Mouse (Mus musculus) adrenal gland, postnatal 4 days (tissue): ENCODE measurements around the gene Svep1. TPM values are rescaled to one million over a fixed set of nuclear protein-coding genes. Genes with fewer than 3 reads are reported as not detected.

Source experiments
- DNase-seq, 2 experiments: peaks; one replicate each; pipeline ENCODE4 v3.0.0; 2021 to 2022; ENCODE audit warnings: low spot score in 2 of 2, mixed read lengths in 2 of 2
- total RNA-seq, 2 experiments: library from RNA; stranded (reverse); gene quantifications; 2 replicates each; pipeline ENCODE4 v1.2.3; 2021

Gene Svep1
- total RNA-seq, 2 experiments from 2014 or later, result 12.8 to 14.5 TPM

- no peak for DNase-seq
Measured at GRCm38 (mm10) chr4:58173401-58173800, 33.3 kb downstream of the Svep1 start.

DNA sequence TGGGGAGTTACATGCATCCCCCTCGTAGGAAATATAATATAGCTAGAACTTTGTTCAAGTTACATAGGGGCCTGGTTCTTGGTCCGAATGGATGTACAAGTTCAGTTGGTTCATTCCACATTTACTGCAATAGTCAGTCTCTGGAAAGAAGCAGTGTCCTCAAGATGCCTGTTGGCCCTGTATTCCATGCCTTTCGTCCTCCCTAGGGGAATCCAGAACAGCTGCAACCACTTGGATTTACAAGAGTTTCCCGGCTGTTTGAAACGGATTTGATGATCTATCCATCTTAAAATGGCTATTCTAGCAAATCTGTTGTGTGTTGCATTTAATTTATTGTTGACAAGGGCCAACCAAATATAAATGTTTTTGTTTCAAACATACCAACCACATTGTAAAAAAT, 36.2 kb downstream of the Svep1 start:
- DNase-seq, result no peak

GRCm38 (mm10) chr4:58169918-58170317, 36.7 kb downstream of the Svep1 start:
- DNase-seq, result no peak

DNA sequence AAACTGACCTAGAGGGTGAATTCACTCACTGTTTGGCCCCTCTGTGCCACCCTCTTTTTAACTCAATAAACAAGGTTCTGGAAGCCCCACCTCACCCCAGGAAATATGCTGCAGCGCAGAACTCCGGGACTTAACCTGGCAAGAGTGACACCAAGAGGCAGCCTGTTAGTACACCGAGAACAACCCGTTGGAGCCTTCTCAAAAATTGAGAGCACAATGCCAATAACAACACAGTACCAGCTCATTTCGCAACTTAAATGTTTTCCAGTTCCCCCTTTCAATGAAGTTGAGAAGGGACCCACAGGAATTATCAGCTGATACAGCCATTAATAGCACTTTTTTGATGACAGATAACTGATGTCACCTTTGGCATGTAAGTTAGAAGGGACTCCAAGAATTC, 38.3 kb downstream of the Svep1 start:
- no peak for DNase-seq

- DNase-seq, result no peak
Measured at GRCm38 (mm10) chr4:58165711-58166110, 40.9 kb downstream of the Svep1 start.

GRCm38 (mm10) chr4:58161901-58162300, 44.8 kb downstream of the Svep1 start:
- DNase-seq, result no peak

- no peak for DNase-seq
Measured at GRCm38 (mm10) chr4:58159564-58159963, 47.1 kb downstream of the Svep1 start.

DNA sequence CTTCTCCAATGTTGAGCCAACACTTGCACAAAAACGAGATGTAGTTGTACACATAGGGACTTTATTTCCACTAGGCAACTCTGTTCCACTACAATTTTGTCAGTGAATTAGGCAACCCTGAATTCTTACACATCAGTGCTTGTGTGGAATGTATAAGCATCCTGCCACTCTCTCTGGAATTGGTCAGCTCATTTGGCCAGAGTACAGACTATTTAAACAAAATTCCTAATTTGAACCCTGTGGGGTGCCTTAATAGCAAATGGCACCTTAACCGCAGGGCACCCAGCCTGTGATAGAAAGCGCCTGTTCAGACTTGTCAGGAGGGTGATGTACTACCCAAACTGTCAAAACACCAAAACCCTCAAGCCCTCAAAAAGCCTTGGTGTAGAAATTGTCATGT, 56.4 kb downstream of the Svep1 start:
- DNase-seq, result no peak

- DNase-seq, result no peak
Measured at GRCm38 (mm10) chr4:58149186-58149585, 57.5 kb downstream of the Svep1 start.

DNA sequence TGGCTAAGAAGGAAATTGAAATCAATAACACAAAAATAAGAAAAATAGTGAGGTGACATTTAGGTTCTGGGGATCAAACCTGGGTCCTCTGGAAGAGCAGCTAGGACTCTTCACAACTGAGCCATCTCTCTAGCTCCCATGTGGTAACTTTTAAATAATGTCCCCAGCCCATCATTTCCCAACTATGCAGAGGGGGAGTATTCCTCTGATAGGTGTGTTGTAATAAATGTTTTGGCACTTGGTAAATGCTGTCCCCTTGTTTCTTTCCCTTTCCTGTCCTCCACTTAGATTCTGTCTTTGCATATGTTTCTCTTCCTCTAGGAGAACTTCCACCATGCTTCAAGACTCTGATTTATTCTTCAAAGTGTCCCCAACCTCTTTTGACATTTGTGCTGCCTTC, 58.1 kb downstream of the Svep1 start:
- no peak for DNase-seq

DNA sequence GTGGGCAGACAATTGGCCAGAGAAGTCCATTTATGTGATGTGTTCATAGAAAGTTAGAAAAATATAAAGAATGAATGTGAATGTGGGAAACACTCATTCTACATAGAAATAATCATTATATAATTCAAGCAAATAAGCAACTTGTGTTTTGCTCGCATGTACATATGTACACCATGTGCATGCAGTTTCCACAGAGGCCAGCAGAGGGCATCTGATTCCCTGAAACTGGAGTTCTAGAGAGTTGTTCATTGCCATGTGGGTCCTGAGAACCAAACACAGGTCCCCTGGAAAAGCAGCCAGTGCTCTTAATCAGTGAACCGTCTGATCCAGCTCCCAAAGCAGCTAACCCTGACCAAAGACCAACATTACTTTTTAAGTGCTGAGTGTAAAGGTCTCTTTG, 60.0 kb downstream of the Svep1 start:
- DNase-seq, result no peak

DNA sequence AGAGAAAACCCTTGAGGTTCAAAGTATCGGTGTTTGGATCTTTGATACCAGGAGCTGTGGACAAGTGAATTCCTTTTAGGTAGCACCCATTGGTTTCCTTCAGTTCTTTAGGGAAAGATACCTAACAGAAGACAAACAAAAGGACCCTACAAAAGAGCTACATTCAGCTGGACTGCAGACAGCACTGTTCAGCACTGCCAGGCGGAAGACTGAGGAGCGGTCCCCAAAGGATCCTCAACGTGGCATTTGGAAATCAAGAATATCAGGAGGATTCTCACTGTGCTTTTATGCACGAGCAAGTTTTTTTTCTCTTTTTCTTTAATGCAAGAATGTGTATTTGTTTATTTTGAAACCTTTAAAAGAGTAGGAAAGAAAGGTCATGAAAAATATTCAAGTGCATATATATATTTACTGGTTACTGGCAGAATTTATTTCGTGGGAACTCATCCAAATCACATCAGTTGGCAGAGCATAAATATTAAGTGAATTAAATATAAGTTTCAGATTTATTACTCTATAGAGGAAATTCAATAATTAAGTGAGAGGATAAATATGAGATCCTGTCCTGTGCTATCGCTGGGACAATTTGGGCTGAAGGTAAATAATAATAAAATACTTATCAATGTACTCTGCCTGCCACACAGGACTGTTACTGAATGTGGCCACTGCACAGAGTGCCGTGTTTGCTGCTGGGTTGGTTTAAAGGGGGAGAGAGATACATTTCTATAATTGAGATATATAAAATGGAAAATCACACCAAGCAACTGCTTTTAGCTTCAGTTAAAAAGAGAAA, 66.7 kb downstream of the Svep1 start:
- DNase-seq, result no peak

DNA sequence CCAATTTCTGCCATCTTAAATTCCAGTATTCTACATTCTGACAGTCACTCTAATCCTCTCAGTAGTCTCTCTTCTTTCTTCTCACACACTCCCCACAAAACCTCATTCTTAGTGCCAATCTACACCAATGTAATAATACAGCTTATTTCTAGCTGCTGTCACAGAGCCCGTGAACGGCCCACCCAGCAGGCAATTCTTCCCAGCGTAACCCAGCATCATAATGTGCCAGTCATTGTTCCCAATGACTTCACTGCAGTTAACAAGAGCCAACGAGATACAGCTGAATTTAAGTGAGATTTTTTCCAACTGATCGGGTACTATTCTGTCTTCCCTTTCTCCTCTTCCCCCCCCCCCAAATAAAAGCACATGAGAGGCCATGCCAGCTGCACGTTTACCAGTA, 67.4 kb downstream of the Svep1 start:
- DNase-seq, result no peak

DNA sequence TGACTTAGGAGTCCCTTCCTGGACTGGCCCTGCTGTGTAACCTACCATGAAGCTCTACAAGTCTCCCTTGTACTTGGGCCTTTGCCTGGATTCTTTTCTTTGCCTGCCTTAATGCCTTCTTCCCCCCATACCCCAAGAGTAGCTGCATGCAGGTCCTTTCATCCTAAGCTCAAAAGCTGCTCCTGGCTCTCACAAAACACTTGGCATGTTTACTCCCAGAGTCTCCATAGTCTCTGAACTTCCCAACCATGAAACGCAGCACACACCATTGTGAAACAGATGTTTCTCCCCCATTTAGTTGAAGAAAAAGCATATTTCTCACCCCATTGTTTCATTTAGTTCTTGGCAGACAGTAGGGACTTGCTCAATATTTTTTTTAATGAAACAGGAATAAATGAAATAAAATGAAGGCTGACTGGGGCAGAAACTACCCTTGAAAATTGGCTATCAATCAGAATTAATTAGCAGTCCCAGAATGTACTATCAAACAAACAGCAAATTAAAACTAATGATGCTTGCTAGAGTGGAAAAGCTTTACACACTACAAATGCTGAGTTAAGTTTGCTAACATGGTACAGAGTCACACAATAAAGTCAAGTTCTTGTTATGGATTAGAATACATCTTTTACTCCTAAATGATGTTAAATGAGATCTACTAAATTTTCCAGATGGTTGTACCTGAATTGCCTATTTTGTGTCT, 72.9 kb downstream of the Svep1 start:
- no peak for DNase-seq

- DNase-seq, result no peak
Measured at GRCm38 (mm10) chr4:58129844-58130243, 76.8 kb downstream of the Svep1 start.

DNA sequence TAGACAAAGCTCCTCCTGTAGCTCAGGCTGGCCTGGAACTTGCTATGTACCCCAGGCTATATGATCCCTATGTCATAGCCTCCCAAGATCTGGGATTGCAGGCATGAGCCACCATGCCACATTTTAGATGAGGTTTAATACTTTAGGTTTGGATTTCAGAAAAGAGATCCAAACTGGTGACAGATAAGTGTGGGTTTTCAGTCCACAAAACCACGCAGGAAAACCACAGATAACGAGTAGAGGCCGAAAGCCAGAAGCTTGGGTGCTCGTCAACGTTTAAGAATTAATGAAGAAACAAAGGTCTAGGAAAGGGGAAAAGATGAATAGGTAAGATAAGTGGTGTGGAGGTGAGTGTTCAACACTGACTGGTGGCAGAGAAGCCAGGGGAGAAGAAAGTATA, 79.6 kb downstream of the Svep1 start:
- DNase-seq, result no peak

- DNase-seq, result no peak
Measured at GRCm38 (mm10) chr4:58115452-58115851, 91.2 kb downstream of the Svep1 start.

- no peak for DNase-seq
Measured at GRCm38 (mm10) chr4:58111008-58111407, 95.7 kb downstream of the Svep1 start.

- no peak for DNase-seq
Measured at GRCm38 (mm10) chr4:58109793-58110192, 96.9 kb downstream of the Svep1 start.

DNA sequence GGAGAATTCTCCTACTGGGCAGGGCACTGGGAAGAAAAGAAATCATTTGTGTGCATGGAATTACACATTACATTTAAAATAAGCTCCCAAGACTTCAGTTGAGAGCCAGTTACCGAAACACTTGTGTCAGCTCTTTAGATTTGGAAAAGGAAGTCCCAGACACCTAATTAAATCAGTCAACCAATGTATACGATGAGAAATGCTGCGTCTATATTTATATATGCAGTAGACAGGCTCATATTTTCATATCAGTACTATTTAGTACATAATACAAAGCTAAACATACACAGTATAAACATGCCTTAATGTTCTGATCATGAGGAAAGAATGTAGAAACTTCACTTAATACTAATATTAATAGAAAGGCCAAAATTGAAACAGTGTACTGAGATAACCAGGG, 98.3 kb downstream of the Svep1 start:
- no peak for DNase-seq

DNA sequence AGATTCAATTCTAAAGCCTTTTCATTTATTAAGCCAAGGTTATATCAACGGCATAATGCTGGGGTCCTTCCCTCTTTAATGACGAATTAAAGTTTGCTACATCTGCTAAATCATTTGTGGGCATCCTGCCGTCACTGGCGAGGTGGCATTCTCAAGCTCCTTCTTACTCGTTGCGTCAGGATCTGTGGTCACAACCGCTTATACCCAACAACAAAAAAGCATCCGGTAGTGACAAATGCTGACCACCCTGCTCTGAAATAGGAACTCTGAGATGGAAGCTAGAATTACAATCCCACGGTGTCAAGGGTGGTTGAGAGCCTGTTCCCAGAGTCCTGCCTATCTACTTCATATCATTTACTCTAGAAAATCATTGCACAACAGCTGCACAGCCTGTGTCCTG, 108.9 kb downstream of the Svep1 start:
- DNase-seq, result no peak

DNA sequence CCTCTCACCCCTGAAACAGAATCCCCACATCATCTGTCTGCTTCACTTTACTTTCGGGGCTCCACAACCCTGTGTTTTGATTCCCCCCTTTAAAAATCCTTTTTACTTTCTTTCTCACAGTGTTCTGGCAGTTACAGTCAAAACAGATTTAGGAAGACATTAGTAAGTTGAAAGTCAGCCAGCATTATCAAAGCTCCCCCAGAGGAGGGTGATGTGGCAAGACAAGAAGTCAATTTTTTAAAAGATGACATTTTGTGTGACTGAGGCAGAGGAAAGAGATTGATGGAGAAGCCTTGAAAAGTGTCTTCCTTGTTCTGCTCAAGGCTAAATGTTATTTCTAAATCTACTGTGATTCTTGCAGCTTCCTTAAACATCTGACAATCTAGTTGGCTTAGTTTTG, 119.9 kb downstream of the Svep1 start:
- no peak for DNase-seq

DNA sequence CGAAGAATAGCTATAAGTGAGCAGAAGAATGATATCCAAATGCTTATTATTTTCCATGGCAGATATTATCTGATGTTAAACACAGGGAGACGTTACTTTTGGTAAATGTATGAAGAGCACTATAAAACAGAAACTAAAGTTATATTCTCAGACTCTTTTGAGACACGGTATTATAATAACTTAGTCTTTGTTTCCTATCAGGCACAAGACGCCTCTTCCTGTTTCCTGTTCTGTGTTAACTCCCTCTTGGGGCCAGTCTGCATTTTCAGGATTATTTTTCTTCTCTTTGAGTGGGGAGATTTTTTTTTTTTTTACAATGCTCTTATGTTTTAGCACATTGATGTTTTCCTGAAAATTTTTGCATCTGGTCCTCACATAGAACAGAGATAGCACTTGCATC, 120.5 kb downstream of the Svep1 start:
- DNase-seq, result no peak
